Comparison of ENCODE assay signal across 30 mouse cellular contexts in genomic region chr7:113086158-113086557, GRCm38 (mm10).
DNase-seq lines count a peak whose midpoint lies in the region; ATAC-seq lines count a peak whose summit lies in the region.
"Had no signal": no experiment of that assay in that cellular context is flagged by ENCODE, and none has a peak within 500 bp of the region (broad histone marks: within the 10 kb centered on the region; RNA-seq: fewer than 3 reads in every experiment).

No protein-coding gene starts in this region.

- H3K27me3 ChIP-seq in hindbrain, embryonic 10.5 days (ENCODE audit: insufficient read depth, poor library complexity, severe bottlenecking): no peaks in the 10 kb centered on the region
- H3K27me3 ChIP-seq in hindbrain, embryonic 12.5 days: no peaks in the 10 kb centered on the region
- H3K27me3 ChIP-seq: embryonic facial prominence, embryonic 13.5 days; intestine, embryonic 15.5 days; lung, embryonic 15.5 days had no signal

- no peaks in the 10 kb centered on the region for H3K36me3 ChIP-seq in hindbrain, embryonic 10.5 days
- no peaks in the 10 kb centered on the region for H3K36me3 ChIP-seq in hindbrain, embryonic 12.5 days
- H3K36me3 ChIP-seq: embryonic facial prominence, embryonic 13.5 days; forebrain, embryonic 12.5 days; intestine, embryonic 15.5 days; lung, embryonic 15.5 days had no signal

- H3K9me3 ChIP-seq in hindbrain, embryonic 10.5 days: no peaks in the 10 kb centered on the region
- no peaks in the 10 kb centered on the region for H3K9me3 ChIP-seq in hindbrain, embryonic 12.5 days (replicated peaks)
- H3K9me3 ChIP-seq: embryonic facial prominence, embryonic 13.5 days; forebrain, embryonic 12.5 days; intestine, embryonic 15.5 days; lung, embryonic 15.5 days; megakaryocyte, embryonic 14.5 days had no signal

- no peak overlapping the region for H3K4me2 ChIP-seq in hindbrain, embryonic 12.5 days (replicated peaks)
- H3K4me2 ChIP-seq: embryonic facial prominence, embryonic 13.5 days; forebrain, embryonic 12.5 days; intestine, embryonic 15.5 days; lung, embryonic 15.5 days had no signal

- no peak overlapping the region for H3K4me3 ChIP-seq in hindbrain, embryonic 10.5 days
- H3K4me3 ChIP-seq in hindbrain, embryonic 12.5 days: no peak overlapping the region
- H3K4me3 ChIP-seq: embryonic facial prominence, embryonic 13.5 days; forebrain, embryonic 12.5 days; gastrocnemius, adult 2 months; intestine, embryonic 15.5 days; lung, embryonic 15.5 days; megakaryocyte, embryonic 14.5 days had no signal

- H3K4me1 ChIP-seq in hindbrain, embryonic 10.5 days (replicated peaks): 0 out of 2 replicates have a peak, but pooled peaks cover 11% of the 10 kb centered on the region
- 0 out of 2 replicates have a peak, but pooled peaks cover 5% of the 10 kb centered on the region for H3K4me1 ChIP-seq in hindbrain, embryonic 12.5 days
- H3K4me1 ChIP-seq: embryonic facial prominence, embryonic 13.5 days; intestine, embryonic 15.5 days; megakaryocyte, embryonic 14.5 days had no signal

- DNase-seq in hindbrain, embryonic 10.5 days (ENCODE audit: low spot score): no peak
- DNase-seq in urinary bladder, adult 18-20 months (ENCODE audit: low spot score in 2 of 2): peak; percentile 8 to 33
- DNase-seq in urinary bladder, postnatal 4 days (ENCODE audit: low spot score in 2 of 2): no peak
- DNase-seq in lung, postnatal 25 days (ENCODE audit: low spot score): peak; percentile 23
- no peak for DNase-seq in left cerebral cortex, adult 11 months (ENCODE audit: low spot score)
- DNase-seq: adrenal gland, postnatal 25 days; cerebellum, adult 11-12 months; cerebellum, adult 9-11 months; embryo, embryonic 11 days; gastrocnemius, adult 2 months; gastrocnemius, postnatal 36 days; heart, postnatal 14 days; kidney, adult 8-10 months; kidney, postnatal 4 days; layer of hippocampus, adult 9-11 months; liver; midbrain, embryonic 14.5 days; thymus, adult 2 months; thymus, postnatal 4 days had no signal

- WGBS in hindbrain, embryonic 10.5 days: 55% methylated on average over 1 of the region's 1 CpGs
- WGBS in hindbrain, embryonic 12.5 days: 39% methylated on average over 1 of the region's 1 CpGs

- peak overlapping the region; percentile 45; the same call in 1 of the 2 replicates for H3K27ac ChIP-seq in hindbrain, embryonic 10.5 days
- H3K27ac ChIP-seq in hindbrain, embryonic 12.5 days: no peak overlapping the region
- H3K27ac ChIP-seq: embryonic facial prominence, embryonic 13.5 days; forebrain, embryonic 12.5 days; gastrocnemius, adult 2 months; hindbrain, postnatal 0 days; intestine, embryonic 15.5 days; kidney, postnatal 0 days; liver, embryonic 14.5 days; lung, embryonic 15.5 days had no signal

- no peak overlapping the region for H3K9ac ChIP-seq in hindbrain, embryonic 12.5 days
- H3K9ac ChIP-seq: embryonic facial prominence, embryonic 13.5 days; forebrain, embryonic 12.5 days; intestine, embryonic 15.5 days; liver, embryonic 14.5 days; lung, embryonic 15.5 days had no signal

- no peak for ATAC-seq in hindbrain, embryonic 12.5 days (ENCODE audit: low FRiP score)
- ATAC-seq in frontal cortex, adult (ENCODE audit: low TSS enrichment): no peak
- ATAC-seq: CD4-positive, CD25-positive, alpha-beta regulatory T cell, adult 4 months; hindbrain, postnatal 0 days; intestine, embryonic 15.5 days had no signal

Comparison
In these comparisons a context has a peak if more than half of its experiments do, and no peak if none do; other contexts are left out.
1. DNase-seq: peak in urinary bladder, adult 18-20 months (2 of 2) and lung, postnatal 25 days (single experiment); none in hindbrain, embryonic 10.5 days (single experiment), urinary bladder, postnatal 4 days (0 of 2) and left cerebral cortex, adult 11 months (single experiment).